In genomic region chr2:69712981-69713625, GRCm38 (mm10) we compare ENCODE assay signal across 7 mouse cellular contexts. TPM values are rescaled to one million over a fixed set of nuclear protein-coding genes. Genes with fewer than 3 reads are reported as not detected.
DNase-seq lines count a peak whose midpoint lies in the region; ATAC-seq lines count a peak whose summit lies in the region.

Gene Fastkd1 (minus strand): TSS chr2:69713516.

- DNase-seq in adrenal gland, adult 8-10 months = peak; percentile 88
- peak; percentile 85 for DNase-seq in embryo, embryonic 9.5 days (ENCODE audit: extremely low spot score)
- DNase-seq in kidney, adult 11 months = peak; percentile 92
- DNase-seq in limb, embryonic 10.5 days (ENCODE audit: low spot score) = peak; percentile 83
- DNase-seq in spleen, adult 12 weeks (ENCODE audit: low spot score) = peak; percentile 65

- peak; percentile 95 for ATAC-seq in granulocyte monocyte progenitor cell, adult 5-6 weeks (replicated peaks; ENCODE audit: poor library complexity, severe bottlenecking)
- peak; percentile 100 for ATAC-seq in midbrain, embryonic 13.5 days

- no peaks in the 10 kb centered on the region for H3K9me3 ChIP-seq in limb, embryonic 10.5 days (replicated peaks)
- H3K9me3 ChIP-seq in midbrain, embryonic 13.5 days = no peaks in the 10 kb centered on the region

- peak within 1 kb of the TSS; percentile 70 for H3K9ac ChIP-seq in midbrain, embryonic 13.5 days (replicated peaks)

- peaks cover 9% of the 10 kb centered on the region for H3K4me1 ChIP-seq in limb, embryonic 10.5 days
- H3K4me1 ChIP-seq in midbrain, embryonic 13.5 days (replicated peaks) = peaks cover 10% of the 10 kb centered on the region

- H3K36me3 ChIP-seq in limb, embryonic 10.5 days = peaks cover 21% of the 10 kb centered on the region
- H3K36me3 ChIP-seq in midbrain, embryonic 13.5 days = peaks cover 15% of the 10 kb centered on the region

- H3K27ac ChIP-seq in limb, embryonic 10.5 days = peak within 1 kb of the TSS; percentile 83
- no peak within 1 kb of the TSS for H3K27ac ChIP-seq in midbrain, embryonic 13.5 days

- WGBS in limb, embryonic 10.5 days = under 1% methylated on average over 39 of the region's 39 CpGs
- under 1% methylated on average over 39 of the region's 39 CpGs for WGBS in midbrain, embryonic 13.5 days

- H3K4me2 ChIP-seq in midbrain, embryonic 13.5 days (replicated peaks) = peak within 1 kb of the TSS; percentile 67

- H3K27me3 ChIP-seq in limb, embryonic 10.5 days (ENCODE audit: low read depth, poor library complexity, severe bottlenecking) = no peaks in the 10 kb centered on the region; the same call in 1 of the 2 replicates
- H3K27me3 ChIP-seq in midbrain, embryonic 13.5 days = peaks cover 5% of the 10 kb centered on the region; the same call in 1 of the 2 replicates

- peak within 1 kb of the TSS; percentile 74 for H3K4me3 ChIP-seq in limb, embryonic 10.5 days
- H3K4me3 ChIP-seq in midbrain, embryonic 13.5 days (replicated peaks) = peak within 1 kb of the TSS; percentile 64

RNA-seq across cellular contexts. Expression of gene Fastkd1, which starts in this region (rescaled TPM):
- total RNA-seq in adrenal gland, adult 8-10 months (2022) = 10 to 100 TPM; 21.4 to 26.0 (median 22.6) TPM
- total RNA-seq in granulocyte monocyte progenitor cell, adult 5-6 weeks (2014; fragmentation: Nextera tagmentation) = 16.4 and 19.6 TPM in 2 replicates
- 14.3 and 16.8 TPM in 2 replicates for total RNA-seq in granulocyte monocyte progenitor cell, adult 5-6 weeks (2017)
- polyA plus RNA-seq in limb, embryonic 10.5 days (2016; fragmentation: Nextera tagmentation; extraction: Ambion mirVana) = 15.0 and 15.9 TPM in 2 replicates
- 13.2 and 14.8 TPM in 2 replicates for polyA plus RNA-seq in midbrain, embryonic 13.5 days (2015; fragmentation: Nextera tagmentation; extraction: Ambion mirVana)
